17 mouse cellular contexts compared by ENCODE assay signal in the genomic region with DNA sequence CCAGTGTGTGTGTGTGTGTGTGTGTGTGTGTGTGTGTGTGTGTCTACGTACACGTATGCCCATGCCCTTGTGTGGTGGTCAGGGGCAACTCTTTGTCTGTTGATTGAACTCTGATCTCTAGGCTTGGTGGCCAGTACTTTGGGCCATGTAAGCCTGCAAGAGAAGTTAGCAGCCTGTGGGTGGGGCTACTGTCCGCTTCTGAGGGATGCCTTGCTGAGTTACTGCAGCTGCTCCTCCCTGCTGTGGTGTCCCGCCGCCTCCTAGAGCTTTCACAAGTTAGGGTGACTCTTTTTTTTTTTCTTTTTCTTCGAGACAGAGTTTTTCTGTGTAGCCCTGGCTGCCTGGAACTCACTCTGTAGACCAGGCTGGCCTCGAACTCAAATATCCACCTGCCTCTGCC. TPM values are rescaled to one million over a fixed set of nuclear protein-coding genes. Genes with fewer than 3 reads are reported as not detected.
DNase-seq lines count a peak whose midpoint lies in the region; ATAC-seq and TF ChIP-seq lines count a peak whose summit lies in the region.
"Had no signal": no experiment of that assay in that cellular context is flagged by ENCODE, and none has a peak within 500 bp of the region (broad histone marks: within the 10 kb centered on the region; RNA-seq: fewer than 3 reads in every experiment).

No protein-coding gene starts in this region.

- no peak overlapping the region for H3K27ac ChIP-seq in liver, embryonic 11.5 days (ENCODE audit: low read depth, low read length)
- no peak overlapping the region for H3K27ac ChIP-seq in liver, embryonic 12.5 days
- no peak overlapping the region for H3K27ac ChIP-seq in limb, embryonic 10.5 days
- no peak overlapping the region for H3K27ac ChIP-seq in hindbrain, postnatal 0 days
- H3K27ac ChIP-seq: embryonic facial prominence, embryonic 12.5 days; hindbrain, embryonic 10.5 days had no signal

- no peaks in the 10 kb centered on the region for H3K9me3 ChIP-seq in liver, embryonic 11.5 days (ENCODE audit: control insufficient read depth, low read length)
- H3K9me3 ChIP-seq in liver, embryonic 12.5 days (replicated peaks), result no peaks in the 10 kb centered on the region
- no peaks in the 10 kb centered on the region for H3K9me3 ChIP-seq in limb, embryonic 10.5 days (replicated peaks)
- H3K9me3 ChIP-seq in hindbrain, postnatal 0 days (ENCODE audit: low read length), result no peaks in the 10 kb centered on the region
- H3K9me3 ChIP-seq: embryonic facial prominence, embryonic 12.5 days; hindbrain, embryonic 10.5 days had no signal

- H3K27me3 ChIP-seq in liver, embryonic 11.5 days (replicated peaks; ENCODE audit: control insufficient read depth, insufficient read depth, low read length), result no peaks in the 10 kb centered on the region
- no peaks in the 10 kb centered on the region for H3K27me3 ChIP-seq in liver, embryonic 12.5 days (replicated peaks)
- H3K27me3 ChIP-seq in limb, embryonic 10.5 days (ENCODE audit: low read depth, poor library complexity, severe bottlenecking), result no peaks in the 10 kb centered on the region
- no peaks in the 10 kb centered on the region for H3K27me3 ChIP-seq in hindbrain, postnatal 0 days (ENCODE audit: insufficient read depth, low read length)
- H3K27me3 ChIP-seq: embryonic facial prominence, embryonic 12.5 days; Patski had no signal

- no peaks in the 10 kb centered on the region for H3K4me1 ChIP-seq in liver, embryonic 11.5 days (replicated peaks; ENCODE audit: control insufficient read depth, insufficient read depth, low read length)
- H3K4me1 ChIP-seq in liver, embryonic 12.5 days, result 0 out of 2 replicates have a peak, but pooled peaks cover 4% of the 10 kb centered on the region
- H3K4me1 ChIP-seq in limb, embryonic 10.5 days, result no peaks in the 10 kb centered on the region
- H3K4me1 ChIP-seq in hindbrain, postnatal 0 days (ENCODE audit: insufficient read depth, low read length), result no peaks in the 10 kb centered on the region
- H3K4me1 ChIP-seq: embryonic facial prominence, embryonic 12.5 days; hindbrain, embryonic 10.5 days had no signal

- no peak overlapping the region for H3K9ac ChIP-seq in liver, embryonic 11.5 days (ENCODE audit: low read depth, low read length)
- no peak overlapping the region for H3K9ac ChIP-seq in liver, embryonic 12.5 days
- H3K9ac ChIP-seq in hindbrain, postnatal 0 days (replicated peaks; ENCODE audit: low read length), result no peak overlapping the region
- H3K9ac ChIP-seq: embryonic facial prominence, embryonic 12.5 days had no signal

- TF ChIP-seq CTCF in hindbrain, postnatal 0 days (IDR thresholded peaks at IDR 0.05; ENCODE audit: low read depth), result no peak

- DNase-seq in embryo, embryonic 11 days, result peak; percentile 11
- no peak for DNase-seq in embryo, embryonic 9.5 days (ENCODE audit: extremely low spot score)
- DNase-seq in heart, postnatal 4 days, result peak; percentile 34
- DNase-seq in heart, adult 9 months (ENCODE audit: low spot score in 2 of 2), result no peak
- DNase-seq in liver, embryonic 11.5 days (ENCODE audit: low spot score), result peak; percentile 22
- DNase-seq in limb, embryonic 10.5 days (ENCODE audit: low spot score), result peak; percentile 18
- DNase-seq in hindbrain, postnatal 0 days (ENCODE audit: low spot score), result no peak
- DNase-seq: cerebellum, adult 11-12 months; cerebellum, postnatal 36 days; gastrocnemius, postnatal 25 days; layer of hippocampus, postnatal 36 days had no signal

- no peak for ATAC-seq in liver, embryonic 11.5 days (replicated peaks; ENCODE audit: low FRiP score)
- no peak for ATAC-seq in liver, embryonic 12.5 days
- no peak for ATAC-seq in hindbrain, postnatal 0 days
- ATAC-seq: Patski had no signal

- 80% methylated on average over 7 of the region's 7 CpGs for WGBS in liver, embryonic 11.5 days
- 77% methylated on average over 7 of the region's 7 CpGs for WGBS in liver, embryonic 12.5 days (ENCODE audit: insufficient replicate concordance)
- WGBS in limb, embryonic 10.5 days, result 62% methylated on average over 7 of the region's 7 CpGs
- 70% methylated on average over 7 of the region's 7 CpGs for WGBS in hindbrain, postnatal 0 days

- no peak overlapping the region for H3K4me2 ChIP-seq in liver, embryonic 11.5 days
- H3K4me2 ChIP-seq in liver, embryonic 12.5 days, result no peak overlapping the region
- H3K4me2 ChIP-seq in hindbrain, postnatal 0 days (ENCODE audit: low read depth, low read length), result no peak overlapping the region
- H3K4me2 ChIP-seq: embryonic facial prominence, embryonic 12.5 days had no signal

- peaks cover 8% of the 10 kb centered on the region; the same call in 1 of the 2 replicates for H3K36me3 ChIP-seq in liver, embryonic 11.5 days (ENCODE audit: control insufficient read depth, insufficient read depth, low read length)
- H3K36me3 ChIP-seq in liver, embryonic 12.5 days, result peaks cover 91% of the 10 kb centered on the region
- peaks cover 92% of the 10 kb centered on the region for H3K36me3 ChIP-seq in limb, embryonic 10.5 days
- peaks cover 26% of the 10 kb centered on the region for H3K36me3 ChIP-seq in hindbrain, postnatal 0 days (ENCODE audit: insufficient read depth, low read length)

- H3K4me3 ChIP-seq in liver, embryonic 11.5 days (ENCODE audit: low read depth, low read length), result no peak overlapping the region
- H3K4me3 ChIP-seq in liver, embryonic 12.5 days, result no peak overlapping the region
- H3K4me3 ChIP-seq in limb, embryonic 10.5 days, result no peak overlapping the region
- H3K4me3 ChIP-seq in hindbrain, postnatal 0 days (ENCODE audit: low read length), result no peak overlapping the region
- H3K4me3 ChIP-seq: embryonic facial prominence, embryonic 12.5 days; hindbrain, embryonic 10.5 days had no signal

RNA-seq across cellular contexts. Expression of a gene that starts 16.8 kb away (rescaled TPM):
- total RNA-seq in heart, postnatal 4 days (2021), result 100 to 1,000 TPM; 145 to 147 TPM
- polyA plus RNA-seq in liver, embryonic 11.5 days (2014; fragmentation: Nextera tagmentation; extraction: Ambion mirVana), result 139 and 140 TPM in 2 replicates
- polyA plus RNA-seq in liver, embryonic 12.5 days (2016; fragmentation: Nextera tagmentation; extraction: Ambion mirVana), result 72.2 and 77.2 TPM in 2 replicates
- polyA plus RNA-seq in limb, embryonic 10.5 days (2016; fragmentation: Nextera tagmentation; extraction: Ambion mirVana), result 119 and 134 TPM in 2 replicates
- total RNA-seq in hindbrain, postnatal 0 days (2014; rRNA removed), result 8.3 and 8.7 TPM in 2 replicates
- polyA plus RNA-seq in hindbrain, postnatal 0 days (2015; fragmentation: Nextera tagmentation; extraction: Ambion mirVana), result 78.5 and 79.9 TPM in 2 replicates

RNA-seq across cellular contexts. Expression of a gene that starts 26.9 kb away (rescaled TPM):
- 1 to 10 TPM; 1.3 to 1.4 TPM for total RNA-seq in heart, postnatal 4 days (2021)
- 1.7 TPM in 2 replicates for polyA plus RNA-seq in liver, embryonic 11.5 days (2014; fragmentation: Nextera tagmentation; extraction: Ambion mirVana)
- 0.87 and 0.91 TPM in 2 replicates for polyA plus RNA-seq in liver, embryonic 12.5 days (2016; fragmentation: Nextera tagmentation; extraction: Ambion mirVana)
- polyA plus RNA-seq in limb, embryonic 10.5 days (2016; fragmentation: Nextera tagmentation; extraction: Ambion mirVana), result 0.90 and 0.93 TPM in 2 replicates
- 0.50 TPM in 1 of 2 replicates, not detected in the other for total RNA-seq in hindbrain, postnatal 0 days (2014; rRNA removed)
- polyA plus RNA-seq in hindbrain, postnatal 0 days (2015; fragmentation: Nextera tagmentation; extraction: Ambion mirVana), result 0.48 TPM in 2 replicates

RNA-seq across cellular contexts. Expression of a gene that starts 27.5 kb away (rescaled TPM):
- total RNA-seq in heart, postnatal 4 days (2021), result not detected
- 0.40 and 0.65 TPM in 2 replicates for polyA plus RNA-seq in liver, embryonic 11.5 days (2014; fragmentation: Nextera tagmentation; extraction: Ambion mirVana)
- 0.11 and 0.16 TPM in 2 replicates for polyA plus RNA-seq in liver, embryonic 12.5 days (2016; fragmentation: Nextera tagmentation; extraction: Ambion mirVana)
- 1.0 and 2.2 TPM in 2 replicates for polyA plus RNA-seq in limb, embryonic 10.5 days (2016; fragmentation: Nextera tagmentation; extraction: Ambion mirVana)
- 0.40 and 1.7 TPM in 2 replicates for total RNA-seq in hindbrain, postnatal 0 days (2014; rRNA removed)
- 1.4 and 2.0 TPM in 2 replicates for polyA plus RNA-seq in hindbrain, postnatal 0 days (2015; fragmentation: Nextera tagmentation; extraction: Ambion mirVana)
- total RNA-seq: gastrocnemius, postnatal 25 days; megakaryocyte-erythroid progenitor cell, adult 5-6 weeks had no signal
- polyA plus RNA-seq: liver, embryonic 16.5 days had no signal

RNA-seq across cellular contexts. Expression of a gene that starts 31.9 kb away (rescaled TPM):
- total RNA-seq in heart, postnatal 4 days (2021), result 1 to 10 TPM; 6.7 to 7.8 TPM
- polyA plus RNA-seq in liver, embryonic 11.5 days (2014; fragmentation: Nextera tagmentation; extraction: Ambion mirVana), result 6.8 and 7.6 TPM in 2 replicates
- 3.6 and 4.1 TPM in 2 replicates for polyA plus RNA-seq in liver, embryonic 12.5 days (2016; fragmentation: Nextera tagmentation; extraction: Ambion mirVana)
- polyA plus RNA-seq in limb, embryonic 10.5 days (2016; fragmentation: Nextera tagmentation; extraction: Ambion mirVana), result 6.3 and 6.9 TPM in 2 replicates
- total RNA-seq in hindbrain, postnatal 0 days (2014; rRNA removed), result 29.7 and 31.7 TPM in 2 replicates
- polyA plus RNA-seq in hindbrain, postnatal 0 days (2015; fragmentation: Nextera tagmentation; extraction: Ambion mirVana), result 5.4 and 5.7 TPM in 2 replicates

Comparison
In these comparisons a context has a peak if more than half of its experiments do, and no peak if none do; other contexts are left out.
1. DNase-seq: peak in embryo, embryonic 11 days (single experiment), heart, postnatal 4 days (single experiment), liver, embryonic 11.5 days (single experiment) and limb, embryonic 10.5 days (single experiment); none in embryo, embryonic 9.5 days (single experiment), heart, adult 9 months (0 of 2) and hindbrain, postnatal 0 days (single experiment).